Mouse (Mus musculus): ENCODE data around the gene Rftn1.

GRCm38 (mm10) chr17:49987095-49987494, 203.4 kb downstream of the Rftn1 start:
- TF ChIP-seq GATA1 (IDR thresholded peaks at IDR 0.05; ENCODE audit: borderline replicate concordance, low read length) (no peak), FLI1 (IDR thresholded peaks at IDR 0.05; ENCODE audit: low read length) (no peak)

All from megakaryocyte, embryonic 14.5 days (primary cell).